Mouse (Mus musculus) left cerebral cortex, adult 18-20 months (tissue): ENCODE measurements around the gene Dus1l. TPM values are rescaled to one million over a fixed set of nuclear protein-coding genes. Genes with fewer than 3 reads are reported as not detected.
"Not testable (repeated sequence)": the region's sequence is repeated elsewhere in the genome, so short reads cannot be mapped to it uniquely, and the experiment has no call there.

Experiments
- DNase-seq, 2 experiments: peaks; one replicate each; pipeline ENCODE4 v3.0.0; 2021 to 2022; ENCODE audit warnings: low spot score in 2 of 2, mixed read lengths in 1 of 2
- total RNA-seq, 2 experiments: library from RNA; stranded (reverse); gene quantifications; 2 replicates each; pipeline ENCODE4 v1.2.3; 2021

Dus1l gene
- total RNA-seq, 2 experiments from 2014 or later: 40.2 to 44.9 TPM

GRCm38 (mm10) chr11:120820546-120820945 is 24.3 kb upstream of the Dus1l start:
- no peak for DNase-seq

GRCm38 (mm10) chr11:120819556-120819955 is 23.4 kb upstream of the Dus1l start:
- DNase-seq: no peak

DNA sequence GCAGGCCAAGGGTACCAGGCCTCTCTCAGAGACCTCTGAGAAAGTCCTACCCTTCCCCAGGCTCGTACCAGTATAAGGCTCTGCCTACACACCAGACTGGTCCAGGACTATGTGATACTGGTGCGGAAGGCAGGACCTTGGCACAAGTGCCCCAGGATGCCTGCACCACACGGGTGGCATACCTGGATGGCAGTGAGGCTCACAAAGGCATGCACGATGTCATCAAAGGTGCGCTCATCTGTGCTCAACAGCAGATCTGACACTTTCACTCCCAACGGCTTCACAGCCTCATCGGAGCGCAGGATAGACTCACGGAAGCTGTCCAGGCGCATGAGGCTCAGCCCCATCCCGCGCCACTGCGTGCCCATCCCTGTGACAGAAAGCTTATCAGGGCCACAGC is 22.0 kb upstream of the Dus1l start:
- DNase-seq: no peak

DNA sequence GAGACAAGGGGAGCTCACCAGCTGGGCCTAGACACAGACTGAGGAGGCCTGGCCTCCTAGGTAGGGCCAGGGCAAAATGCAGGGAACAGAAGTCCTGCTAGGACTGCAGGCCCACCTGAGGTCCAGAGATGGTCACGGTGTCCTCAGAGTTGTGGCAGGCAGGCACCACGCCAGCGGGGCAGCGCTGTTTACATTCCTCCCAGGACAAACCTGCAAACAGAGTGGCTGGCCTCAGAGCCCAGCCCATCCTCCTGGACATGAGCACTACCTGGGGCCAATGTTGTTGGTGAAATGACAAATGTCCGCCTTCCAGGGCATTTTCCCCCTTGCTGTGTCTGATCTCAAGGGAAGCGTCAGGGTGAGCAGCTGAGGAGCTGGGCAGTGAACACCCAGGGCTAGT is 21.2 kb upstream of the Dus1l start:
- no peak for DNase-seq

DNA sequence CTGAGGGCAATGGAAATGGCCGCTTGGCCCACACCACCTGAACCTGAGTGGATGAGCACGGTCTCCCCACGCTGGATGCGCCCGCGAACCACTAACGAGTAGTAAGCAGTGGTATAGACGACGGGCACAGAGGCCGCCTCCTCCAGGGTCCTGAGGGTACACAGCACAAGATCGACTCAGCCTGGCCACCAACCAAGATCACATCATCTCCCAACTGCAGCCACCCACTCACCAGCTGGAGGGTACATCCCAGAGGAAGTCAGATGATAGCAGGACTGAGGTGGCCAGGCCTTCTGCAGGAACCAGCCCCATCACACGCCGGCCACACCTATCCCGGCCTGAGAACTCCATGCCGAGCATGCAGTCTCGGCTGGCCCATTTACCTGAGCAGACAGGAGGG is 15.9 kb upstream of the Dus1l start:
- DNase-seq: peak; percentile 27 to 36

- DNase-seq: no peak
Measured at GRCm38 (mm10) chr11:120808010-120808409, 11.8 kb upstream of the Dus1l start.

- no peak for DNase-seq
Measured at GRCm38 (mm10) chr11:120805375-120806298, 9.4 kb upstream of the Dus1l start.

DNA sequence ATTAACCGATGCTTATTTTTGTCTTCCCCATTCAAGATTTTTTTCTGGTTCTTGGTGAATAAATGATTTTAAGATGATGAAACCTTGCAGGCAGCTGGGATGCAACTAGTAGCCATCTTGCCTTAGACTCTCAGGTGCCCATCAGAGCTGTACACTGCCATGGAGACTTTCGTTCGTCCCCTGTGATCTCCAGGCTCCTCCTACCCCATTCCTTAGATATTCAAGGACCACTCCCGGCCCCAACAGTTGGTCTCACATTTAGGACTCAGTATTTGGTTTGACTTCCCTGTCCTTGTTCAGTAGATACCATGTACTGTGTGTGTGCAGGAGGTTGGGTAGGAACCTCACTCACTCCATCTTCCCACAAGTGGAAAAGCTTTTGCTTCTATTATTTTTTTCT is 8.6 kb upstream of the Dus1l start:
- no peak for DNase-seq

GRCm38 (mm10) chr11:120804274-120804673 is 8.1 kb upstream of the Dus1l start:
- DNase-seq: no peak

- DNase-seq: peak; percentile 84 to 90
Measured at GRCm38 (mm10) chr11:120800061-120800904, 4.1 kb upstream of the Dus1l start.

DNA sequence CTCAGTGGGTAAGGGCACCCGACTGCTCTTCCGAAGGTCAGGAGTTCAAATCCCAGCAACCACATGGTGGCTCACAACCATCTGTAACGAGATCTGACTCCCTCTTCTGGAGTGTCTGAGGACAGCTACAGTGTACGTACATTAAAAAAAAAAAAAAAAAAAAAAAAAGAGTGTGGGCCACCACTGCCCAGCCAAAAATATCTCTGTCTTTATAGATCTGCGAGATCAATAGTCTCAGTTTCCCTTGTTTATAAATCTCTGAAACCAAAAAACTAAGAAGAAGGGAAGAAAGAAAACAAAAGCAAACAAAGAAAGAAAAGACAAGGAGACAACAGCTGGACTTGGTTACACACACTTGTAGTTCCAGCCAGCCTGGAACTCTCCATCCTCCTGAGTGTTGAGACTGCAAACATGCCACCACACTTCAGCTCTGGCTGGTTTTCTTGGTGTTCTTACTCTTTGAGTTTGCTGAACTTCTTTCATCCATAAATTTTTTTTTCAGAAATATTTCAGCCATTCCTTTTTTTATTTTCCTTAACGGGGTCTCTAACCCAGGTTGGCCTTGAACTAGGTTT is 3.2 kb upstream of the Dus1l start:
- no peak for DNase-seq

DNA sequence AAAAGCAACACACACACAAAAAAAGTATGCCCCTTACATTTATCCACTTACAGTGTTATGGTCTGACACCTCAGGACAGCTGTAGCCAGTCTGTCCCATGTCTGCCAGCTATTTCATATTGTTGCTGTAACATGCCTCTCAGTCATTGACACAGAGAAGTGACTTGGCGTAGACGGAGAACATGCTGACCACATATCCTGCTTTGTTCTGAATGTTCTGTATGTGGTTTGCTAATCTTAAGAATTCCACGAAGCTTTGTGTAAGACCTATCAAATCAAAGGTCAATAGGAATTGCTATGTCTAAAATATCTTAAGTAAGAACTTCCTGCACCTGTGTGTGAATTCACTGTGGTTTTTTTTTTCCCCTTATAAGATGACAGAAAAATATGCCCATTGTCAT is 2.0 kb upstream of the Dus1l start:
- no peak for DNase-seq

GRCm38 (mm10) chr11:120796614-120796946 is 377 bp upstream of the Dus1l start:
- no peak for DNase-seq

DNA sequence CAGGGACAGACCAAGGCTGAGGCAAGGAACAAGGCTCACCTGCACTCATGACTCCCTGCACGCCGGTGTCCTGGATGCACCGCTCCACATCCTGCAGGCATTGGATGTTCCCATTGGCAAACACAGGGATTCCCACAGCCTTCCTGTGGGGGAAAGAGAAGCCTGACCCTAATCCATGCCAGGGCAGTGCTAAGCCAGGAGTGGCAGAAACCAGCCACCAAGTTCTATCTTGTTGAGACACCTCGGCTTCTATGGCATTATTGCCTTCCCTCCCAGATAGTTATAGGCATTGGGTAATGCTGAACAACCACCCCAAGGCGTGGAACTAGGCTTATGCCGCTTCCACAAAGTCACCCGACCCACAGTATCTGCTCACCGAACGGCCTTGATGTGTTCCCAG is 3.6 kb downstream of the Dus1l start:
- no peak for DNase-seq

GRCm38 (mm10) chr11:120789810-120790209 is 6.4 kb downstream of the Dus1l start:
- DNase-seq: no peak

GRCm38 (mm10) chr11:120789355-120789754 is 6.8 kb downstream of the Dus1l start:
- DNase-seq: no peak

DNA sequence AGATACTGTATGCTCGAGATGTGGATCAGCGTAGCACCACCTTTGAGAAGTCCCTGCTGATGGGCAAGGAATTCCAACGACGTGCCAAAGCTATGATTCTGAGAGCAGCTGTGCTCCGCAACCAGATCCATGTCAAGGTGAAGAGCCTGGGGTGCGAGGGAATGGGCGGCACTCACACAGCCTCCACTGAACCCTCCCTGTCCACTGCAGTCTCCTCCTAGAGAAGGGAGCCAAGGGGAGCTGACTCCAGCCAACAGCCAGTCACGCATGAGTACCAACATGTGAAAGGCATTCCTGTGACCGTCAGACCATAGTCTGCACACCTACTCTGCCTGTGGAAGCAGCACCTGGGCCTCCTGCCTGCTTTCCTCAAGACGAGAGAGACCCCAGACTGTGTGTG is 7.7 kb downstream of the Dus1l start:
- not testable (repeated sequence) for DNase-seq

DNA sequence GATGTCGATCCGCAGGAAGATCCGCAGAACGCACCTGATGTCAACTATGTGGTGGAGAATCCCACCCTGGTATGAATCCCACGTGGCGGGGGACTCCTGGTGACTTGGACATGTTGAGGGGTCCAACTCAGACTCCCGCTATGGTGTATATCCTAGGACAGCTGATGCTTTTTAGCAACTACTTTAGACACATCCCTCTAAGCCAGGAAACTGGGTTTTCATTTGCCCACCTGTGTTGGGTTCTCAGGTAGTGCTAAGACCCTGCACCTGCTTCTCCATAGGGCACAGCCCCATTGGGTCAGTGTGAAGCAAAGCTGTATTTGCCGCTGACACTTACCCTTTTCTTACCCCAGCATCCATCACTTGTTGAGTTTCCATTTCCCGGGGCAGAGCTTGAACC is 11.1 kb downstream of the Dus1l start:
- peak in 1 of 2 experiments; percentile 1 for DNase-seq

DNA sequence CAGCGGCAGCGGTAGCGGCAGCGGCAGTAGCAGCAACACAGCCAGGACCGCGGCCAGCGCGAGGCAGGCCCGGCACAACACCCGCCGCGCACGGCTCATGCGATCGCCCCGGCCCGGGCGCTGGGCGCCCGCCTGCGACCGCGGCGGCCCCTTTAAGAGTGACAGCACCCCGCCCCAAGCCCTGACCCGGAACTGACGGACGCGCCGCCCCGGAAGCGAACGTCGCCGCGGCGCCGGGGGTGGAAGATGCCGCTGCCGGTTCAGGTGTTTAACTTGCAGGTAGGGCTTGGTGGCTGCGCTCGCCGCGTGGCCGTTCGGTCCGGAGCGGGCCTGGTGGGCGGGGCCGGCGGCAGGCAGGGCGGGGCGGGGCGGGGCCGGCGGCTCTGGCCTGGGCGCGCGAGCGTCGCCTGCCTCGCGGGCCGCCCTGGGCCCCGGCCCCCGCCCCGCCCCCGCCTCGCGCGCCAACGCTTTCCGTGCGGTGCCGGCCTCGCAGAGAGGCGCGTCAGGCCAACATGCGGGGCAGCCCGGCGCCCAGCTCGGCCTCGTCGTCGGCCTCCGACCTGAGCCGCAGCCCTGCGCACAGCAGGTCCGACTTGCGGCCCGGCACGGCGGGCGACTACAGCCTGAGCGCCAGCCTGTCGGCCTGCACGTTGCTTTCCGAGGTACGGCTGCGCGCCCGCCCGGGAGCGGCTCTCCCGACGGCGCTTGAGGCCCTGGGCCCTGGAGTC is 12.0 kb downstream of the Dus1l start, which contains the start of the genes Rfng and Gps1:
Rfng (minus strand) TSS at position 144 of the 728 bp plus-strand sequence.
Gps1 (plus strand) TSS at position 209 of the 728 bp plus-strand sequence.
- peak; percentile 82 to 87 for DNase-seq

- DNase-seq: peak in 1 of 2 experiments; percentile 18
Measured at GRCm38 (mm10) chr11:120783426-120784063, 12.7 kb downstream of the Dus1l start.
